Mouse (Mus musculus) kidney, postnatal 0 days (tissue): ENCODE measurements at regions not wholly inside any gene's neighbourhood (a gene's known extent, or its start where the extent isn't known, plus 50 kb on each side); places are given as distances from the start of the nearest gene placed in this dataset.
A peak's percentile ranks its signal among the peaks of the same experiment; 100 is the strongest.

Experiments used
- ATAC-seq: fragments of 200-750 bp; cut with Nextera tagmentation; replicated peaks from 2 replicates; pipeline ENCODE4 v1.8.0; 2017; ENCODE audit warnings: low read depth, moderate number of reproducible peaks, moderate TSS enrichment, moderate library complexity; ENCODE audit not compliant: low FRiP score
- DNase-seq: peaks from one replicate; pipeline ENCODE4 v3.0.0-alpha.2; 2016; ENCODE audit warnings: low spot score
- H3K27ac ChIP-seq: fragments of 300-500 bp; sonication (generic); 2 replicates; pipeline ENCODE4 v1.5.1; 2014; ENCODE audit warnings: mild to moderate bottlenecking
- H3K27me3 ChIP-seq: fragments of 300-500 bp; sonication (generic); 2 replicates; pipeline ENCODE4 v1.6.1; 2014; ENCODE audit warnings: low read length, mixed read lengths; ENCODE audit not compliant: insufficient read depth
- H3K36me3 ChIP-seq: fragments of 300-500 bp; sonication (generic); 2 replicates; pipeline ENCODE4 v1.6.1; 2014; ENCODE audit warnings: low read length, mixed read lengths; ENCODE audit not compliant: insufficient read depth
- H3K4me1 ChIP-seq: fragments of 300-500 bp; sonication (generic); replicated peaks from 2 replicates; pipeline ENCODE4 v1.6.1; 2014; ENCODE audit warnings: antibody characterized with exemption, low read length, mixed read lengths; ENCODE audit not compliant: insufficient read depth
- H3K4me2 ChIP-seq: fragments of 300-500 bp; sonication (generic); 2 replicates; pipeline ENCODE4 v1.6.1; 2014; ENCODE audit warnings: mild to moderate bottlenecking, low read length, moderate library complexity, mixed read lengths
- H3K4me3 ChIP-seq: fragments of 300-500 bp; sonication (generic); replicated peaks from 2 replicates; pipeline ENCODE4 v1.5.1; 2014; ENCODE audit warnings: low read depth, low read length
- H3K9ac ChIP-seq: fragments of 300-500 bp; sonication (generic); 2 replicates; pipeline ENCODE4 v1.6.1; 2014; ENCODE audit warnings: low read depth, low read length
- H3K9me3 ChIP-seq: fragments of 300-500 bp; sonication (generic); replicated peaks from 2 replicates; pipeline ENCODE4 v1.6.1; 2016; ENCODE audit warnings: low read length, inconsistent platforms, mixed read lengths
- CTCF ChIP-seq: IDR thresholded peaks from 2 replicates; pipeline ENCODE4 v1.5.1; 2016; ENCODE audit warnings: antibody characterized with exemption, low read depth, mild to moderate bottlenecking, moderate library complexity
- WGBS: fragments of 180-500 bp; shearing (Covaris S2); extraction: QIAGEN DNeasy Blood & Tissue Kit; methylation state at CpG from one replicate; pipeline ENCODE4 v1.1.7; 2014; 5-methylcytosine and 5-hydroxymethylcytosine counted together

GRCm38 (mm10) chr10:126815730-126816129 lies 85.4 kb downstream of the Atp23 start:
- Histone ChIP-seq H3K4me2 (no peak overlapping the region), H3K9me3 (no peaks in the 10 kb centered on the region), H3K4me1 (no peaks in the 10 kb centered on the region), H3K27ac (no peak overlapping the region), H3K9ac (no peak overlapping the region), H3K4me3 (no peak overlapping the region), H3K27me3 (no peaks in the 10 kb centered on the region), H3K36me3 (no peaks in the 10 kb centered on the region)
- WGBS: 69% methylated on average over 5 of the region's 5 CpGs
- no peak for TF ChIP-seq CTCF
- DNase-seq (no peak), ATAC-seq (no peak)

GRCm38 (mm10) chr10:126814968-126815367 lies 86.2 kb downstream of the Atp23 start:
- no peak for DNase-seq
- no peak for TF ChIP-seq CTCF
- no peak overlapping the region for H3K4me3 ChIP-seq
- no peaks in the 10 kb centered on the region for H3K4me1 ChIP-seq
- H3K27ac ChIP-seq: no peak overlapping the region
- no peaks in the 10 kb centered on the region for H3K36me3 ChIP-seq
- 90% methylated on average over 18 of the region's 18 CpGs for WGBS
- no peak overlapping the region for H3K9ac ChIP-seq
- H3K9me3 ChIP-seq: no peaks in the 10 kb centered on the region
- no peak for ATAC-seq
- H3K4me2 ChIP-seq: no peak overlapping the region
- no peaks in the 10 kb centered on the region for H3K27me3 ChIP-seq

GRCm38 (mm10) chr10:126813051-126813593 lies 88.0 kb downstream of the Atp23 start:
- Histone ChIP-seq H3K9me3 (no peaks in the 10 kb centered on the region), H3K4me3 (no peak overlapping the region), H3K27ac (no peak overlapping the region), H3K9ac (no peak overlapping the region), H3K4me2 (no peak overlapping the region), H3K36me3 (no peaks in the 10 kb centered on the region), H3K27me3 (no peaks in the 10 kb centered on the region), H3K4me1 (no peaks in the 10 kb centered on the region)
- ATAC-seq: no peak
- TF ChIP-seq CTCF: peak; percentile 42
- WGBS: 82% methylated on average over 6 of the region's 6 CpGs
- no peak for DNase-seq

- no peak for TF ChIP-seq CTCF
- Histone ChIP-seq H3K27ac (no peak overlapping the region), H3K9ac (no peak overlapping the region), H3K4me1 (no peaks in the 10 kb centered on the region), H3K36me3 (no peaks in the 10 kb centered on the region), H3K4me2 (no peak overlapping the region), H3K4me3 (no peak overlapping the region), H3K27me3 (no peaks in the 10 kb centered on the region), H3K9me3 (no peaks in the 10 kb centered on the region)
- no peak for DNase-seq
- 48% methylated on average over 7 of the region's 7 CpGs for WGBS
- no peak for ATAC-seq
These were observed 88.9 kb downstream of the Atp23 start for GRCm38 (mm10) chr10:126812243-126812755.

GRCm38 (mm10) chr10:126810346-126811095 lies 90.6 kb downstream of the Atp23 start:
- peak; percentile 41 for TF ChIP-seq CTCF
- H3K27me3 ChIP-seq: no peaks in the 10 kb centered on the region
- H3K36me3 ChIP-seq: no peaks in the 10 kb centered on the region
- DNase-seq: peak; percentile 23
- H3K4me2 ChIP-seq: peak overlapping the region; percentile 49
- 52% methylated on average over 11 of the region's 11 CpGs for WGBS
- no peaks in the 10 kb centered on the region for H3K9me3 ChIP-seq
- H3K4me3 ChIP-seq: no peak overlapping the region
- H3K27ac ChIP-seq: no peak overlapping the region
- H3K9ac ChIP-seq: no peak overlapping the region
- H3K4me1 ChIP-seq: no peaks in the 10 kb centered on the region
- no peak for ATAC-seq

- TF ChIP-seq CTCF: peak; percentile 29; the same call in 1 of the 2 replicates
- ATAC-seq (no peak), DNase-seq (peak; percentile 13)
- Histone ChIP-seq H3K9ac (no peak overlapping the region), H3K27me3 (no peaks in the 10 kb centered on the region), H3K27ac (no peak overlapping the region), H3K9me3 (no peaks in the 10 kb centered on the region), H3K4me3 (peak overlapping the region; percentile 20), H3K4me2 (peak overlapping the region; percentile 49), H3K36me3 (no peaks in the 10 kb centered on the region), H3K4me1 (no peaks in the 10 kb centered on the region)
- 50% methylated on average over 17 of the region's 17 CpGs for WGBS
These were observed 91.6 kb downstream of the Atp23 start for GRCm38 (mm10) chr10:126809587-126809986.
